Mouse (Mus musculus) lung, adult 2 months (tissue): ENCODE data around the gene Socs3. TPM values are rescaled to one million over a fixed set of nuclear protein-coding genes. Genes with fewer than 3 reads are reported as not detected.
A peak's percentile ranks its signal among the peaks of the same experiment; 100 is the strongest.

Source experiments
- DNase-seq: peaks from one replicate; pipeline ENCODE4 v3.0.0; 2022
- H3K4me1 ChIP-seq: fragments of 200-500 bp; 2 replicates; pipeline ENCODE4 v1.6.1; 2011; ENCODE audit warnings: low read length; ENCODE audit not compliant: control insufficient read depth, insufficient read depth
- H3K4me3 ChIP-seq: fragments of 200-500 bp; replicated peaks from 2 replicates; pipeline ENCODE3; 2011; ENCODE audit warnings: low read depth, mild to moderate bottlenecking, control low read depth, low read length; ENCODE audit errors: extremely low read depth
- CTCF ChIP-seq: fragments of 200-500 bp; IDR thresholded peaks from 2 replicates; pipeline ENCODE4 v1.5.1; 2011; ENCODE audit warnings: mild to moderate bottlenecking, low read length, control low read depth; ENCODE audit not compliant: insufficient read depth
- POLR2A ChIP-seq: fragments of 200-500 bp; IDR thresholded peaks from 2 replicates; pipeline ENCODE4 v1.6.1; 2011; ENCODE audit warnings: low read depth, mild to moderate bottlenecking, control low read depth, low read length, borderline replicate concordance; ENCODE audit errors: extremely low read depth
- WGBS: fragments of 180-500 bp; shearing (Covaris S2); methylation state at CpG from one replicate; pipeline ENCODE4 v1.1.7; 2018; 5-methylcytosine and 5-hydroxymethylcytosine counted together
- polyA plus RNA-seq: library from polyadenylated mRNA; depleted of rRNA; stranded (reverse); fragments of >200 nt; gene quantifications from 2 replicates; pipeline ENCODE4 v1.2.3, GENCODE M21; 2012

Gene Socs3
- polyA plus RNA-seq, 1 experiment = 32.1 TPM

DNA sequence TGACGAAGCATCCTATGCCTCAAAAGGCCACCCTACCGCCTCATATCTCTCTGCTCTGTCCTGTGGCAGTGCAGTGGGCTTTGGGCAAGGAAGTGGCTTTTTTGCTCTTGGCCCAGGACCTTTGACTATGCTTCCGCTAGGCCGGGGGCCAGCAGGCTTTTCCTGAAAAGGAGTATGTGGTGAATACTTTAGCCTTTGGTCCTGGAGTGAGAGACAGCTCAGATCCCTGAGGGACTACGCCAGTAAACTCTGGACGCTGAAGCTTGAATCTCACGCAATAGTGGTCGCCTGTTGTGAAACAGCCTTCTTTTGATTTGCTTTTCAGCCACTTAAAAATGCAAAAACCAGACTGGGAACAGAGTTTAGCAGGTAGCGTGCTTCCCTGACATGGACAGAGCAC is 34.2 kb downstream of the Socs3 start:
- no peak for TF ChIP-seq POLR2A
- TF ChIP-seq CTCF = no peak
- WGBS = 29% methylated on average over 9 of the region's 9 CpGs
- no peak for DNase-seq
- no peak overlapping the region for H3K4me3 ChIP-seq
- H3K4me1 ChIP-seq = peaks cover 33% of the 10 kb centered on the region

DNA sequence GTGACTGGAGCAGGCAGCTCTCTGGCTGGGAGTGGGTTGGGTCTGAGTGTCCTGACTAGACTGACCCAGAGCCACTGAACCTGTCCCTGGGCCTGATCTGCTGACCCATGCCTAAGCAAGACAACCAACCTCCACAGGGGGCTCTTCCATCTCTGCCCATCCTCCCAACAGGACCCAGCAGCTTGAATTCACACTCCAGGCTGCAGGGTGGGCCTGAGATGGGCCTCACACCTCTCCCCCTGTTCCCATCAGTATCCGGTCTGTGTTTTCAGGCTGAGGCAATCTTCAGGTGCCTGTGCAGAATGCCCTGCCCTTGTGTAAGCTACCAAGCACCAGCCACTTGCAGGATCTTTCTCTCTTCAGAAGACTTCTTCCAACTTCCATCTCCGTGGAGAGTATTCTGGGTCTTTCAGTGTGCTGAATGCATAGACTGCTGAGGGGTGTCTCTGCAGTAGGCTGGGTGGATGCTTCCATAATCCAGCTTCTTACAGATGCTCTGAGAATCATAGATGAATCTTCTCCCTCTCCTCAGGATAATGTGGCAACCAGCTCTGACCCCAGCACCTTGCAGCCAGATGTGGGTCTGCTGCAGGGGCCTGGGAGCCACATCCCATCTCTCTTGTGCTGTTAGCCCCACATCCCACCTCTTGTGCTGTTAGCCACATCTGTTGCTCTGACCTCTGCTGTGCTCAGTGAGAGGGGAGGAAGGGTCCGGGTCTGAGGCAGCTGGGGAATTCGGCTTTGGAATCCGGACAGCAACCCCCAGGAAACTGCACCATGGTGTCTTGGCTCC is 35.1 kb downstream of the Socs3 start:
- Histone ChIP-seq H3K4me3 (no peak overlapping the region), H3K4me1 (peaks cover 31% of the 10 kb centered on the region)
- WGBS = 64% methylated on average over 5 of the region's 5 CpGs
- no peak for DNase-seq
- no peak for TF ChIP-seq POLR2A
- no peak for TF ChIP-seq CTCF

- H3K4me3 ChIP-seq = no peak overlapping the region
- TF ChIP-seq CTCF (no peak), POLR2A (peak; percentile 9; the same call in 1 of the 2 replicates)
- WGBS = 45% methylated on average over 2 of the region's 2 CpGs
- peak; percentile 78 for DNase-seq
- H3K4me1 ChIP-seq = peaks cover 31% of the 10 kb centered on the region
These were observed 35.7 kb downstream of the Socs3 start for GRCm38 (mm10) chr11:117934168-117934567.

DNA sequence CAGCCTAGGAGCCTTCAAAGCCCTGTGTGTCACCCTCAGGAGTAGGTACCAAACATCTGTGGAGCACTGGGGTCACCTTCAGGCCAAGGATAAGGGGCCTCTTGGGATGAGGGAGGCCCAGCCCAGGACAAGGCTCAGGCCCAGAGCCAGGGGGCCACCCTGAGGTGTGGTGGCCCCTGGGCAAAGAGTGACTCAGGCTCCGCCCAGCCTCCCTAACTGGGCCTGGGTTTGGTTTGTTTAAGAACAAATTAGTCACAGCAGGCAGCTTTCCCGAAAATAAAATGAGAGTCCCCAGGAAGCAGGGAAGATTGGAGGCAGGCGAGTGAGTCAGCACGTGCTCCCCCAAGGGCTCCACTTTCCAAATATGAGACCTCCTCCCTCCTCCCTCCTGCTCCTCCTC is 37.7 kb downstream of the Socs3 start:
- H3K4me1 ChIP-seq = peaks cover 29% of the 10 kb centered on the region
- no peak overlapping the region for H3K4me3 ChIP-seq
- no peak for DNase-seq
- WGBS = 35% methylated on average over 4 of the region's 4 CpGs
- TF ChIP-seq POLR2A = no peak
- TF ChIP-seq CTCF = no peak

DNA sequence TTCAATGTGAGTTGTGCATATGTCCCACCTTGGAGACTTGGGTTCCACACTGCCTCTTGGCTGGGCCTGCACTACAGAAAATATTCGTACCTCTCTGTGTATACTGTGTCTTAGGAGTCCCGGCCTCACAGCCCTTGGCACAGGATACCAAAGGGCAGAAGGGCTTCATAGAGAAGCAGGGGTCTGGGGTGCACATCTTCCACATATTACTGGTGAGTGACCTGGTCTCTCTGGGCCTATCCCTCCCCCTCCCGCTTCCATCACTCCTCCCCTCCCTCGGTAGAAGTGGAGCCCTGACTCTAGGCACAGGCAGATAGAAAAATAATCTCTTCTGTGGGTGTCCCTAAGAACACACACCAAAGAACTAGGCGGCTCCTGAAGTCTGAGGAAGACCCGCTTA is 38.3 kb downstream of the Socs3 start:
- TF ChIP-seq POLR2A (no peak), CTCF (no peak)
- no peak overlapping the region for H3K4me3 ChIP-seq
- DNase-seq = no peak
- H3K4me1 ChIP-seq = peaks cover 29% of the 10 kb centered on the region
- WGBS = 85% methylated on average over 6 of the region's 6 CpGs

DNA sequence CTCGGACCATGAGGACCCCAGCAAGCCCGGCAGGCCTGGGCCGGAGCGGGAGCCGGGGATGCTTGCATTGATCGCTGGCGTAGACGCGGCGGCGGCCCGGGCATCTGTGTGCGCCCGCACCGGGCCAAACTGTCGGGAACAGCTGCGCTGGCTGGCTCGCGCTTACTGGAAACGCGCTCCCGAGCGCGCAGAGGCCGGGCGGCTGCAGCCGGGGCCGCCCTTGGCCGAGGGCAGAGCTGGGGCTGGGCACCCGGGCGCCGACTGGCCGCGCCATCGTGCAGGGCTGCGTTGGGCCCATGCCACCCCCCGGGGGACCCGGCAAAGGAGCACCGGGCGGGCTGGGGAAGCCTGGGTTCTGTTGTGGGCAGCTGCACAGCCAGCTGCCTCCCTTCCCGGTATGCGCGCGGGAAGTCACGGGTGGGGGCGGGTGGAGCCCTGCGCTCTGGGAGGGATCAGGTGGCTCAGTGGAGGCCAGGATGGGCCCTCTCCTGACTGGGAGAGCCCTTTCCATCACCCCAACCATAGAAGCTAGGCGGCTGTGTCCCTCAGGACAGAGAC is 39.0 kb downstream of the Socs3 start:
- no peak for TF ChIP-seq POLR2A
- no peak for TF ChIP-seq CTCF
- DNase-seq = peak; percentile 58
- Histone ChIP-seq H3K4me1 (peaks cover 22% of the 10 kb centered on the region), H3K4me3 (no peak overlapping the region)
- 4% methylated on average over 48 of the region's 48 CpGs for WGBS

DNA sequence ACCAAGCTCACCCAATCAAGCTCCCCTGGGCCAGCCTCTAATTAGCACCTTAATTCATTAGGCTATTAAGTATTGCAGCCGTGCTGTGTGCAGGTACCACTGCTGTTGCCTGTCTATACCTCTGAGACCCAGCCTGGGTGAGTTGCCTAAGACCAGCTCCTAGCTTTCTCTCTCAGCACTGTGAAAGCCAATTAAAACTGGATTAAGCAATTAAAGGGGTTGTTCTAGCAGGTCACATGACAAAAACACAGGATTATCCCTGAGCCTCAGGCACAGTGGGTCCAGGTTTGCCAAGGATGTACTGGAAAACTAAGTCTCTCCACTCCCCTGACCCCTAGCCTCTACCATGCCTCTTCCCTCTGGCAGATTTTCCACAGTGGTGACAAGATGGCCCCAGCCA is 44.3 kb downstream of the Socs3 start:
- Histone ChIP-seq H3K4me3 (no peak overlapping the region), H3K4me1 (0 out of 2 replicates have a peak, but pooled peaks cover 1% of the 10 kb centered on the region)
- WGBS = 96% methylated on average over 1 of the region's 1 CpGs
- no peak for DNase-seq
- no peak for TF ChIP-seq CTCF
- no peak for TF ChIP-seq POLR2A

- Histone ChIP-seq H3K4me1 (no peaks in the 10 kb centered on the region), H3K4me3 (no peak overlapping the region)
- no peak for TF ChIP-seq CTCF
- DNase-seq = no peak
- 68% methylated on average over 6 of the region's 6 CpGs for WGBS
These were observed 45.4 kb downstream of the Socs3 start for GRCm38 (mm10) chr11:117924466-117924865.

GRCm38 (mm10) chr11:117923279-117923678 is 46.6 kb downstream of the Socs3 start:
- TF ChIP-seq POLR2A (no peak), CTCF (no peak)
- 81% methylated on average over 11 of the region's 11 CpGs for WGBS
- Histone ChIP-seq H3K4me3 (no peak overlapping the region), H3K4me1 (no peaks in the 10 kb centered on the region)
- no peak for DNase-seq

GRCm38 (mm10) chr11:117919211-117919610 is 50.6 kb downstream of the Socs3 start:
- 26% methylated on average over 5 of the region's 5 CpGs for WGBS
- TF ChIP-seq POLR2A (no peak), CTCF (no peak)
- no peak overlapping the region for H3K4me3 ChIP-seq
- no peak for DNase-seq
- no peaks in the 10 kb centered on the region for H3K4me1 ChIP-seq
